Mouse (Mus musculus) small intestine, adult 2 months (tissue): ENCODE data around the gene Pdpn. TPM values are rescaled to one million over a fixed set of nuclear protein-coding genes. Genes with fewer than 3 reads are reported as not detected.

Experiments used
- H3K27ac ChIP-seq: fragments of 200-500 bp; 2 replicates; pipeline ENCODE4 v1.5.1; 2012; ENCODE audit warnings: low read depth, low read length, control low read depth, inconsistent platforms; ENCODE audit not compliant: insufficient read depth
- H3K27me3 ChIP-seq: fragments of 200-500 bp; 2 replicates; pipeline ENCODE4 v1.6.1; 2012; ENCODE audit warnings: mild to moderate bottlenecking, moderate library complexity, low read length, inconsistent platforms; ENCODE audit not compliant: control insufficient read depth, insufficient read depth
- H3K36me3 ChIP-seq: fragments of 200-500 bp; 2 replicates; pipeline ENCODE4 v1.6.1; 2012; ENCODE audit warnings: mild to moderate bottlenecking, low read length, control low read depth, inconsistent platforms; ENCODE audit not compliant: control insufficient read depth, insufficient read depth
- H3K4me1 ChIP-seq: fragments of 200-500 bp; 2 replicates; pipeline ENCODE4 v1.6.1; 2012; ENCODE audit warnings: low read length, inconsistent platforms, mixed read lengths; ENCODE audit not compliant: control insufficient read depth, insufficient read depth, insufficient read length
- H3K4me3 ChIP-seq: fragments of 200-500 bp; 2 replicates; pipeline ENCODE4 v1.5.1; 2012; ENCODE audit warnings: low read depth, mild to moderate bottlenecking, control low read depth, inconsistent platforms, low read length, moderate library complexity
- CTCF ChIP-seq: fragments of 200-500 bp; IDR thresholded peaks from 2 replicates; pipeline ENCODE4 v1.5.1; 2012; ENCODE audit warnings: low read depth, mild to moderate bottlenecking, control low read depth, inconsistent platforms, low read length, moderate library complexity, mixed read lengths; ENCODE audit not compliant: insufficient replicate concordance, insufficient read length; ENCODE audit errors: extremely low read depth
- POLR2A ChIP-seq: fragments of 200-500 bp; IDR thresholded peaks from 2 replicates; pipeline ENCODE4 v1.6.1; 2012; ENCODE audit warnings: low read depth, mild to moderate bottlenecking, control low read depth, inconsistent platforms, low read length, moderate library complexity
- WGBS: fragments of 180-500 bp; shearing (Covaris S2); methylation state at CpG from one replicate; pipeline ENCODE4 v1.1.7; 2018; 5-methylcytosine and 5-hydroxymethylcytosine counted together
- polyA plus RNA-seq: library from polyadenylated mRNA; depleted of rRNA; stranded (reverse); fragments of >200 nt; gene quantifications from 2 replicates; pipeline ENCODE4 v1.2.3, GENCODE M21; 2012

Pdpn gene
- polyA plus RNA-seq, 1 experiment = 1.2 TPM

- 87% methylated on average over 9 of the region's 9 CpGs for WGBS
- no peaks in the 10 kb centered on the region for H3K36me3 ChIP-seq
- no peak overlapping the region for H3K4me3 ChIP-seq
- H3K27ac ChIP-seq = no peak overlapping the region
- 0 out of 2 replicates have a peak, but pooled peaks cover 4% of the 10 kb centered on the region for H3K4me1 ChIP-seq
- no peaks in the 10 kb centered on the region for H3K27me3 ChIP-seq
- no peak for TF ChIP-seq POLR2A
Measured at GRCm38 (mm10) chr4:143239615-143240201, 59.7 kb downstream of the Pdpn start.

GRCm38 (mm10) chr4:143239117-143239516 is 60.2 kb downstream of the Pdpn start:
- no peak overlapping the region for H3K4me3 ChIP-seq
- H3K27ac ChIP-seq = no peak overlapping the region
- 0 out of 2 replicates have a peak, but pooled peaks cover 4% of the 10 kb centered on the region for H3K4me1 ChIP-seq
- 87% methylated on average over 5 of the region's 5 CpGs for WGBS
- H3K36me3 ChIP-seq = no peaks in the 10 kb centered on the region
- H3K27me3 ChIP-seq = no peaks in the 10 kb centered on the region
- TF ChIP-seq POLR2A = no peak
- no peak for TF ChIP-seq CTCF

- Histone ChIP-seq H3K27ac (no peak overlapping the region), H3K36me3 (no peaks in the 10 kb centered on the region), H3K27me3 (no peaks in the 10 kb centered on the region), H3K4me3 (peak overlapping the region; percentile 50), H3K4me1 (0 out of 2 replicates have a peak, but pooled peaks cover 4% of the 10 kb centered on the region)
- TF ChIP-seq POLR2A (no peak), CTCF (peak; percentile 67; the same call in 1 of the 2 replicates)
- 10% methylated on average over 23 of the region's 23 CpGs for WGBS
Measured at GRCm38 (mm10) chr4:143238241-143239031, 60.9 kb downstream of the Pdpn start.

GRCm38 (mm10) chr4:143231790-143232422 is 67.5 kb downstream of the Pdpn start:
- Histone ChIP-seq H3K4me3 (no peak overlapping the region), H3K27me3 (no peaks in the 10 kb centered on the region), H3K4me1 (no peaks in the 10 kb centered on the region; the same call in 1 of the 2 replicates), H3K36me3 (no peaks in the 10 kb centered on the region), H3K27ac (no peak overlapping the region)
- 90% methylated on average over 10 of the region's 10 CpGs for WGBS
- no peak for TF ChIP-seq CTCF
- no peak for TF ChIP-seq POLR2A

- no peak overlapping the region for H3K27ac ChIP-seq
- TF ChIP-seq CTCF (no peak), POLR2A (no peak)
- WGBS = 34% methylated on average over 3 of the region's 3 CpGs
- no peaks in the 10 kb centered on the region for H3K36me3 ChIP-seq
- H3K27me3 ChIP-seq = no peaks in the 10 kb centered on the region
- H3K4me1 ChIP-seq = no peaks in the 10 kb centered on the region; the same call in 1 of the 2 replicates
- H3K4me3 ChIP-seq = no peak overlapping the region
Measured at GRCm38 (mm10) chr4:143231110-143231509, 68.3 kb downstream of the Pdpn start.

- Histone ChIP-seq H3K36me3 (no peaks in the 10 kb centered on the region), H3K4me3 (no peak overlapping the region), H3K27me3 (no peaks in the 10 kb centered on the region), H3K27ac (no peak overlapping the region), H3K4me1 (no peaks in the 10 kb centered on the region; the same call in 1 of the 2 replicates)
- TF ChIP-seq POLR2A = no peak
- TF ChIP-seq CTCF = no peak
- WGBS = 56% methylated on average over 5 of the region's 5 CpGs
Measured at GRCm38 (mm10) chr4:143227976-143228375, 71.4 kb downstream of the Pdpn start.

GRCm38 (mm10) chr4:143225886-143226285 is 73.5 kb downstream of the Pdpn start:
- Histone ChIP-seq H3K36me3 (no peaks in the 10 kb centered on the region), H3K27me3 (no peaks in the 10 kb centered on the region), H3K27ac (no peak overlapping the region), H3K4me1 (no peaks in the 10 kb centered on the region), H3K4me3 (no peak overlapping the region)
- TF ChIP-seq POLR2A (no peak), CTCF (no peak)
- WGBS = 77% methylated on average over 9 of the region's 9 CpGs
